Mouse (Mus musculus): Measurements from ENCODE around the gene Capn15.

The Capn15 gene

DNA sequence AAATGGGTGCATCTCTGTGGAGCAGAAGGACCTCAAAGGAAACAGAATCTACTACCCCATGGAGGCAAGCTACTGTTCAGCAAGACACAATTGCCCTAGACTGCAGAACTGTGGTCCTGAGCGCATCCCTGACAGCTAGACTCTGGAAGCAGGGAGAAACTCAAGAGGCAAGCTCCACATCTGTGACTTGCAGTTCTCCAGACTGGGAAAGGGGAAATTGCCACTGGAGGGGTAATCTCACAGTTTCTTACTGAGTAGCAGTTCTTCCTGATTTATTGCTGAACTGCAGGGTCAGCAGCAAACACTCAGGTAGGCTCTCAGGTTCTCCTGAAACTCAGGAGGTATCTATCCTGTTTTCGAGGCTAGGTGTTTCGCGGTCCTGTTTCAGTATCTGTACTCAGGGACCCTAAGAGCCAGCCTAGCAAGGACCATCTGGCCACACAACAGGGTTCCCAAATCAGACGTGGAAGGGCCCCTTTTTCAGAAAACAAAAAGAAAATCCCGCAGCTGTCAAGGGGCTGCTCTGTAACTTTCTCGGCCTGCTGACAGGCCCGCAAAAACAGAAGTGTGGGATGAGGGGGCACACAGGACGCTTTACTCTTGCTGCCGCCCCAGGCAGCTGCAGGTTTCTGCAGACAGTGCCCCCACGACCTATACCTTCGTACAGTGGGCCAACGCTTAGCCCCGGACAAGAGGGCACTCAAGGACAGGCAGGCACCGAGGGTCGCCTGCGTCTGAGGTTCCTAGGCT lies 865 bp downstream of the Capn15 start:
- Histone ChIP-seq H3K4me3 (replicated peaks; ENCODE audit: low read length) (peak overlapping the region; percentile 93), H3K4me1 (replicated peaks; ENCODE audit: low read depth, low read length) (peaks cover 47% of the 10 kb centered on the region), H3K36me3 (ENCODE audit: insufficient read depth, low read length) (peaks cover 11% of the 10 kb centered on the region), H3K27me3 (ENCODE audit: insufficient read depth, low read length) (no peaks in the 10 kb centered on the region), H3K9me3 (ENCODE audit: low read length) (no peaks in the 10 kb centered on the region)
- TF ChIP-seq NANOG (IDR thresholded peaks at IDR 0.05; ENCODE audit: borderline replicate concordance, low read length) (no peak), POU5F1 (IDR thresholded peaks at IDR 0.05; ENCODE audit: borderline replicate concordance, low read length) (no peak), CTCF (conservative IDR thresholded peaks at IDR 0.05; ENCODE audit: low read length) (no peak)

DNA sequence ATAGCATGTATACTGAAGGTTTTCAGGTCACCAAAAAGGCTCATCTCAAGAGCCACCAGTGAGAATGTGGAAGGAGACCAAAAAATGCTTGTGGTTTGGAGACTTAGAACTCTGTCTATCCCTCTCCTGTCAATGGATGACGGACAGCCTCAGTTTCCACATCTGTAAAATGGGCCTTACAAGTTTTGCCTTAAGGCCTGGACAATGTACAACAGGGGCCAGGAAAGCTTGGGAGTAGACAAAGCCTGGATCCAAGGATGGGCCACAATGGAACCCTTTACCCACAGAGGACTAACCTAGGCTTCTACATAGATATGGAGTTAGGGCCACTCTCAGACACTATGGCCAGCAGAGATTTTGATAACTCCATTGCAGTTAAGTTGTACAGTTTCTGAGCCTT lies 1.5 kb downstream of the Capn15 start:
- H3K27me3 ChIP-seq (ENCODE audit: insufficient read depth, low read length): no peaks in the 10 kb centered on the region
- no peaks in the 10 kb centered on the region for H3K9me3 ChIP-seq (ENCODE audit: low read length)
- no peak overlapping the region for H3K4me3 ChIP-seq (replicated peaks; ENCODE audit: low read length)
- no peak for TF ChIP-seq CTCF (conservative IDR thresholded peaks at IDR 0.05; ENCODE audit: low read length)
- TF ChIP-seq POU5F1 (IDR thresholded peaks at IDR 0.05; ENCODE audit: borderline replicate concordance, low read length): no peak
- TF ChIP-seq NANOG (IDR thresholded peaks at IDR 0.05; ENCODE audit: borderline replicate concordance, low read length): no peak
- H3K4me1 ChIP-seq (replicated peaks; ENCODE audit: low read depth, low read length): peaks cover 54% of the 10 kb centered on the region
- H3K36me3 ChIP-seq (ENCODE audit: insufficient read depth, low read length): peaks cover 7% of the 10 kb centered on the region; the same call in 1 of the 2 replicates

DNA sequence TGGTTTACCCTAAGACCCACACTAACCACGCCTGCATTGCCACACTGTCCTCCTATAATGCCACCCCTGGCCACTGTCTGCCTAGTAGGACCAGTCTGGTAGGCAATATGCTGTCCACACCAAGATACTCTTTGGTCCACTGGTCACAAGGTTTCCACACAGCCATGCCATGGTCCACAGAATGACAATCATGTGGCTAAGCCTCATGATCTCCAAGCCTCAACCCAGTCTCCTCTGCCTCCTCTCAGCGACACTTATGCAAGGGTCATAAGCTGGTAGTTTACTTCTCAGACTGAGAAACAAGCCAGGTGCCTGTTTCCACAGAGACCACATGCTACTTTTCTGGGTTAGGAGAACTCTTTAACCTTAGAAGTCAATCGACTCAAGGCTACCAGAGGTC lies 2.7 kb downstream of the Capn15 start:
- no peak overlapping the region for H3K4me3 ChIP-seq (replicated peaks; ENCODE audit: low read length)
- no peaks in the 10 kb centered on the region for H3K9me3 ChIP-seq (ENCODE audit: low read length)
- H3K36me3 ChIP-seq (ENCODE audit: insufficient read depth, low read length): peaks cover 11% of the 10 kb centered on the region; the same call in 1 of the 2 replicates
- H3K4me1 ChIP-seq (replicated peaks; ENCODE audit: low read depth, low read length): peaks cover 57% of the 10 kb centered on the region
- TF ChIP-seq CTCF (conservative IDR thresholded peaks at IDR 0.05; ENCODE audit: low read length): no peak
- no peak for TF ChIP-seq POU5F1 (IDR thresholded peaks at IDR 0.05; ENCODE audit: borderline replicate concordance, low read length)
- TF ChIP-seq NANOG (IDR thresholded peaks at IDR 0.05; ENCODE audit: borderline replicate concordance, low read length): no peak
- H3K27me3 ChIP-seq (ENCODE audit: insufficient read depth, low read length): no peaks in the 10 kb centered on the region

DNA sequence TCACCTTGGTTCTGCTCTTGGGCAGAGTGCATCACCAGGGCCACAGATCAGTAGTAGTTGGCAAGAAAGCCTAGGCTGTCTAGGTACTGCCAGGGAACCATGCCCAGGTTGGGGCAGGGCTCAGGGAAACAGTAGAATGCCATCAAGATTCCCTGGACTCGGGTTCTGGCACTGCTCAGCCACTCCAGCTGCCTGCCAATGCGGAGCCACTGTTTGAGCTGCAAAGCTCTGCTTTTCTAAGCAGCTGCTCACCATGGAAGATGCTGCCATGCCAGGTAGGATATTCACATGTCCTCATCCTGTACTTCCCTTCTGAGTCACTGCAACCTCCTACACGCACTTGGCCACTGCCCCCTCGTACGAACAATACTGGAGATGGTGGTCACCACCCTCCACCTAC lies 4.7 kb downstream of the Capn15 start:
- peaks cover 16% of the 10 kb centered on the region; the same call in 1 of the 2 replicates for H3K36me3 ChIP-seq (ENCODE audit: insufficient read depth, low read length)
- no peak for TF ChIP-seq NANOG (IDR thresholded peaks at IDR 0.05; ENCODE audit: borderline replicate concordance, low read length)
- TF ChIP-seq CTCF (conservative IDR thresholded peaks at IDR 0.05; ENCODE audit: low read length): no peak
- no peak for TF ChIP-seq POU5F1 (IDR thresholded peaks at IDR 0.05; ENCODE audit: borderline replicate concordance, low read length)
- H3K4me1 ChIP-seq (replicated peaks; ENCODE audit: low read depth, low read length): peaks cover 48% of the 10 kb centered on the region

DNA sequence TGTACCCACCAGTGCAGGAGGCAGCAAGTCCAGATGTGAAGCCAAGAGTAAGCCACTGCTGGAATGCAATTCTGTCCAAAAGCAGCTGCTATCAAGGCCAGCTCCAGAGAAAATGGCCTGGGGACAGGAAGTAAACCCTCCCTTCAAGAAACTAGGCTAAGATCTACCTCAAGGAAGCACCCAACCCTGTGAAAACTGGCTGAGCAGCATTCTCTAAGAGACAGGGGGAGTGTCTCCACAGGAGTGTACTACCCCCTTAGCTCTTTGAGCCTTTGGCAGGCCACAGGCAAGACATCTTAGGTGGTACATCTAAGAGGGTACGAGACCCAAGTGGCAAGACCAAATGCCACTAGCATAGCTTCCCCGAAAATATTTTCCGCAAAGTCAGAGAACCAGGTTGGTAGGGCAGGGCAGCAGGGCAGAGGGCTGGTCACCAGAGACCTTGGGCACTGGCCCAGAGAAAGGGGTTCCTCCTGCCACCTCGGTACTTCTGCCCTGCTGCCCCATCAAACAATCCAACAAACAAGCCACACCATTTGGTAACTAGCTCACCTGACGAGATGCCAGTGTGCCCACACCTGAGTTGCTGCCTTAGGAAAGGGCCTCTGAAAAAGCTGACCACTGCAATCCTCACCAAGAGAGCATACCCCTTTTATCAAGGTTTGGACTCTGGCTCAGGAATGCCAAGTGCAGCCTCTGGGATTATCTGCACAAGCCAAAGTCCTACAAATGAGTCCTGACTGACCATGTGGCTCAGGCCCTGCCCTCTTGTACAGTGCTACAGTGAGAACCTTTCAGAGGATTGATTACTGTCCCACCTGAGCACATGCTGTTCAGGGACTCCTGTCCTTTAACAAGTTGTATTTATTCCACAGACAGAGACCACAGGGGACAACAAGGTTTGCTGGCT lies 5.5 kb downstream of the Capn15 start:
- Histone ChIP-seq H3K9me3 (ENCODE audit: low read length) (no peaks in the 10 kb centered on the region), H3K36me3 (ENCODE audit: insufficient read depth, low read length) (peaks cover 16% of the 10 kb centered on the region; the same call in 1 of the 2 replicates), H3K4me1 (replicated peaks; ENCODE audit: low read depth, low read length) (peaks cover 47% of the 10 kb centered on the region), H3K27me3 (ENCODE audit: insufficient read depth, low read length) (no peaks in the 10 kb centered on the region), H3K4me3 (replicated peaks; ENCODE audit: low read length) (no peak overlapping the region)
- no peak for TF ChIP-seq POU5F1 (IDR thresholded peaks at IDR 0.05; ENCODE audit: borderline replicate concordance, low read length)
- TF ChIP-seq CTCF (conservative IDR thresholded peaks at IDR 0.05; ENCODE audit: low read length): no peak
- TF ChIP-seq NANOG (IDR thresholded peaks at IDR 0.05; ENCODE audit: borderline replicate concordance, low read length): no peak

More for the DNA sequence above, 4.7 kb downstream of the Capn15 start:
- H3K27me3 ChIP-seq (ENCODE audit: insufficient read depth, low read length): no peaks in the 10 kb centered on the region
- no peak overlapping the region for H3K4me3 ChIP-seq (replicated peaks; ENCODE audit: low read length)
- H3K9me3 ChIP-seq (ENCODE audit: low read length): no peaks in the 10 kb centered on the region

DNA sequence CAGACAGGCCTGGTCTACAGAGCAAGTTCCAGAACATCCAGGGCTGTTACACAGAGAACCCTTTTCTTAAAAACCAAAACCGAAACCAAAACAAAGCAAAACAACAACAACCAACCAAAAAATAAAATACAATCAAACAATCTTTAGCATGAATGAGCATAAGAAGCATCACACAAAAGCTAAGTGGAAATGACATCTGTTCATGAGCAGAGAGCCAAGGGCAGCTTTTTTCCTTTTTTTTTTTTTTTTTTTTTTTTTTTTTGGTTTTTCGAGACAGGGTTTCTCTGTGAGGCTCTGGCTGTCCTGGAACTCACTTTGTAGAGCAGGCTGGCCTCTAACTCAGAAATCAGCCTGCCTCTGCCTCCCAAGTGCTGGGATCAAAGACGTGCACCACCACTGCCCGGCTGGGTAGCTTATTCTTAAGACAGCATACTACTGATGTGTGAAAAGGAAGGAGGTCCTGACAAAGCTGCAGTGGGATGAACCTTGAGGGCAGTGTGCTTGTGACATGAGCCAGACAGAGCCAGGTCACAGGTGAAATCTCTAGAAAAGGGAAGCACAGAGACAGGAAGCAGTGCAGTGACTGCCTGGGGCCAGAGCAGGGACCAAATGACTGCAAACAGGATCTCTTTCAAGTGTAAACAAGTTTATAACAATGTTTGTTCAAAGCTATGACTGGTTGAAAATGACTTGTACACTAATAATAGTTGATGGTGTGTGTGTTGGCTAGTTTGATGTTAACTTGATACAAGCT lies 14.5 kb downstream of the Capn15 start:
- H3K4me1 ChIP-seq (replicated peaks; ENCODE audit: low read depth, low read length): peaks cover 12% of the 10 kb centered on the region
- H3K4me3 ChIP-seq (replicated peaks; ENCODE audit: low read length): no peak overlapping the region
- no peak for TF ChIP-seq CTCF (conservative IDR thresholded peaks at IDR 0.05; ENCODE audit: low read length)
- TF ChIP-seq POU5F1 (IDR thresholded peaks at IDR 0.05; ENCODE audit: borderline replicate concordance, low read length): no peak
- TF ChIP-seq NANOG (IDR thresholded peaks at IDR 0.05; ENCODE audit: borderline replicate concordance, low read length): no peak

DNA sequence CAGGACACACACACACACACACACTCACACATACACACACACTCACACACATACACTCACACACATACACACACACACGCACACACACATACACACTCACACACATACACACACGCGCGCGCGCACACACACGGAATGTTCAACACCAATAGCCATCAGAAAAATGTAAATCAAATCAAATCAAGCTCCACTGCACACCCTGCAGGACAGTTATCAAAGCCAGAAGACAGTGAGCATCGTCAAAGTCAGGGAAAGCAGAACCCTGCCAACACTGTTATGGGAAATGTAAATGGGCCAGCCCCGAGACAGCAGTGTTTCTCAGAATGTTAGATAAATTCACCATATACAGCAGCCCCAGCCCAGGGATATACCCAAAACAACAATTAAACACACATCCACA lies 15.1 kb downstream of the Capn15 start:
- Histone ChIP-seq H3K36me3 (ENCODE audit: insufficient read depth, low read length) (peaks cover 3% of the 10 kb centered on the region; the same call in 1 of the 2 replicates), H3K9me3 (ENCODE audit: low read length) (no peaks in the 10 kb centered on the region), H3K27me3 (ENCODE audit: insufficient read depth, low read length) (no peaks in the 10 kb centered on the region), H3K4me1 (replicated peaks; ENCODE audit: low read depth, low read length) (peaks cover 12% of the 10 kb centered on the region), H3K4me3 (replicated peaks; ENCODE audit: low read length) (no peak overlapping the region)
- no peak for TF ChIP-seq NANOG (IDR thresholded peaks at IDR 0.05; ENCODE audit: borderline replicate concordance, low read length)
- no peak for TF ChIP-seq CTCF (conservative IDR thresholded peaks at IDR 0.05; ENCODE audit: low read length)
- no peak for TF ChIP-seq POU5F1 (IDR thresholded peaks at IDR 0.05; ENCODE audit: borderline replicate concordance, low read length)

More for the DNA sequence above, 14.5 kb downstream of the Capn15 start:
- Histone ChIP-seq H3K9me3 (ENCODE audit: low read length) (no peaks in the 10 kb centered on the region), H3K36me3 (ENCODE audit: insufficient read depth, low read length) (peaks cover 3% of the 10 kb centered on the region; the same call in 1 of the 2 replicates), H3K27me3 (ENCODE audit: insufficient read depth, low read length) (no peaks in the 10 kb centered on the region)

Data from E14TG2a.4 (cell line).